36 mouse cellular contexts compared by ENCODE assay signal in genomic region chr4:138755983-138756382, GRCm38 (mm10). TPM values are rescaled to one million over a fixed set of nuclear protein-coding genes. Genes with fewer than 3 reads are reported as not detected.
DNase-seq lines count a peak whose midpoint lies in the region; ATAC-seq and TF ChIP-seq lines count a peak whose summit lies in the region.
"Had no signal": no experiment of that assay in that cellular context is flagged by ENCODE, and none has a peak within 500 bp of the region (broad histone marks: within the 10 kb centered on the region; RNA-seq: fewer than 3 reads in every experiment).

No protein-coding gene starts in this region.

- no peak overlapping the region for H3K9ac ChIP-seq in neural tube, embryonic 13.5 days
- H3K9ac ChIP-seq: embryonic facial prominence, embryonic 13.5 days; liver, embryonic 14.5 days had no signal

- H3K9me3 ChIP-seq in neural tube, embryonic 13.5 days = no peaks in the 10 kb centered on the region
- H3K9me3 ChIP-seq: midbrain, embryonic 10.5 days had no signal

- H3K4me3 ChIP-seq in layer of hippocampus, adult 2 months = no peak overlapping the region
- no peak overlapping the region for H3K4me3 ChIP-seq in neural tube, embryonic 13.5 days
- H3K4me3 ChIP-seq: embryonic facial prominence, embryonic 13.5 days; erythroblast, embryonic 14.5 days; midbrain, embryonic 10.5 days; myocyte had no signal

- 0 out of 2 replicates have a peak, but pooled peaks have one; percentile 13 for ATAC-seq in frontal cortex, adult (ENCODE audit: low TSS enrichment)
- no peak for ATAC-seq in neural tube, embryonic 13.5 days (ENCODE audit: low read depth)
- ATAC-seq: forebrain, embryonic 16.5 days had no signal

- no peak for DNase-seq in frontal cortex, postnatal 10 days (ENCODE audit: low spot score in 2 of 2)
- DNase-seq in layer of hippocampus, adult 2 months (ENCODE audit: low spot score in 2 of 2) = no peak
- DNase-seq in layer of hippocampus, adult 8-10 months (ENCODE audit: low spot score in 2 of 2) = no peak
- no peak for DNase-seq in neural tube, embryonic 10.5 days (ENCODE audit: extremely low spot score, low spot score)
- DNase-seq in kidney, adult 18-20 months = no peak
- DNase-seq: adrenal gland, adult 8-10 months; cerebellum, adult 11 months; cerebellum, adult 9-10 months; cerebellum, postnatal 36 days; gastrocnemius, postnatal 14 days; heart, postnatal 14 days; kidney, adult 2 months; kidney, postnatal 36 days; lung, adult 2 months; lung, postnatal 10 days; right cerebral cortex, adult 18-20 months; spleen, adult 18-20 months; thymus, postnatal 4 days had no signal

- no peaks in the 10 kb centered on the region for H3K27me3 ChIP-seq in neural tube, embryonic 13.5 days
- H3K27me3 ChIP-seq: embryonic facial prominence, embryonic 13.5 days had no signal

- H3K27ac ChIP-seq in layer of hippocampus, adult 2 months = peak overlapping the region; percentile 64
- H3K27ac ChIP-seq in neural tube, embryonic 13.5 days (replicated peaks) = peak overlapping the region; percentile 24; the same call in 1 of the 2 replicates
- H3K27ac ChIP-seq: liver, embryonic 14.5 days; macrophage had no signal

- H3K36me3 ChIP-seq in neural tube, embryonic 13.5 days = no peaks in the 10 kb centered on the region
- H3K36me3 ChIP-seq: embryonic facial prominence, embryonic 13.5 days; G1E; midbrain, embryonic 10.5 days had no signal

- no peak for TF ChIP-seq CTCF in layer of hippocampus, adult 2 months (conservative IDR thresholded peaks at IDR 0.05)

- no peak overlapping the region for H3K4me2 ChIP-seq in neural tube, embryonic 13.5 days
- H3K4me2 ChIP-seq: embryonic facial prominence, embryonic 13.5 days had no signal

- WGBS in neural tube, embryonic 13.5 days = 76% methylated on average over 11 of the region's 11 CpGs

- peaks cover 17% of the 10 kb centered on the region for H3K4me1 ChIP-seq in neural tube, embryonic 13.5 days (replicated peaks)
- H3K4me1 ChIP-seq: embryonic facial prominence, embryonic 13.5 days had no signal

RNA-seq across cellular contexts. Expression of gene Pla2g2f, which starts 1.4 kb away (rescaled TPM):
- total RNA-seq in layer of hippocampus, adult 2 months (2021) = 1 to 10 TPM; 1.6 to 2.3 TPM
- 1 to 10 TPM in 2 of 4 experiments, under 1 TPM in 2; 0.87 to 2.1 (median 1.1) TPM for total RNA-seq in layer of hippocampus, adult 8-10 months (2022)
- polyA plus RNA-seq in neural tube, embryonic 13.5 days (2015; fragmentation: Nextera tagmentation; extraction: Ambion mirVana) = not detected in 2 replicates
- total RNA-seq: gastrocnemius, postnatal 14 days; granulocyte monocyte progenitor cell, adult 5-6 weeks; left cerebral cortex, adult 8-10 months; left cerebral cortex, postnatal 36 days; neutrophil, adult 5-6 weeks had no signal
- polyA plus RNA-seq: erythroblast, embryonic 14.5 days; forebrain, embryonic 16.5 days; G1E; heart, embryonic 14.5 days; kidney, adult 2 months; macrophage; midbrain, postnatal 0 days; myocyte had no signal

RNA-seq across cellular contexts. Expression of gene Ubxn10, which starts 19.0 kb away (rescaled TPM):
- total RNA-seq in layer of hippocampus, adult 2 months (2021) = 1 to 10 TPM; 1.9 to 2.1 TPM
- 1 to 10 TPM; 1.1 to 1.9 (median 1.5) TPM for total RNA-seq in layer of hippocampus, adult 8-10 months (2022)
- polyA plus RNA-seq in neural tube, embryonic 13.5 days (2015; fragmentation: Nextera tagmentation; extraction: Ambion mirVana) = 1.9 and 2.6 TPM in 2 replicates
- total RNA-seq: granulocyte monocyte progenitor cell, adult 5-6 weeks; neutrophil, adult 5-6 weeks had no signal
- polyA plus RNA-seq: erythroblast, embryonic 14.5 days; G1E; macrophage; myocyte had no signal

RNA-seq across cellular contexts. Expression of gene Pla2g2d, which starts 19.6 kb away (rescaled TPM):
- under 1 TPM; 0.23 to 0.64 TPM for total RNA-seq in layer of hippocampus, adult 2 months (2021)
- total RNA-seq in layer of hippocampus, adult 8-10 months (2022) = under 1 TPM; 0.23 to 0.62 (median 0.43) TPM
- 1.1 and 2.6 TPM in 2 replicates for polyA plus RNA-seq in neural tube, embryonic 13.5 days (2015; fragmentation: Nextera tagmentation; extraction: Ambion mirVana)
- total RNA-seq: G1E; gastrocnemius, postnatal 14 days; granulocyte monocyte progenitor cell, adult 5-6 weeks; midbrain, postnatal 0 days; neutrophil, adult 5-6 weeks had no signal
- polyA plus RNA-seq: erythroblast, embryonic 14.5 days; forebrain, embryonic 11.5 days; G1E; heart, embryonic 14.5 days; kidney, embryonic 16.5 days; liver, embryonic 14.5 days; macrophage had no signal

RNA-seq across cellular contexts. Expression of gene Pla2g2c, which starts 31.4 kb away (rescaled TPM):
- total RNA-seq in layer of hippocampus, adult 2 months (2021) = not detected
- total RNA-seq in layer of hippocampus, adult 8-10 months (2022) = under 1 TPM in 3 of 4 experiments, not detected in 1; 0.26 to 0.54 (median 0.32) TPM
- polyA plus RNA-seq in neural tube, embryonic 13.5 days (2015; fragmentation: Nextera tagmentation; extraction: Ambion mirVana) = 0.39 and 0.84 TPM in 2 replicates
- total RNA-seq: gastrocnemius, postnatal 14 days; granulocyte monocyte progenitor cell, adult 5-6 weeks; heart, postnatal 14 days; neutrophil, adult 5-6 weeks had no signal
- polyA plus RNA-seq: erythroblast, embryonic 14.5 days; forebrain, embryonic 16.5 days; G1E; macrophage; myocyte had no signal
